Mouse (Mus musculus) neutrophil, adult 5-6 weeks (primary cell): ENCODE results near the gene Gpkow. TPM values are rescaled to one million over a fixed set of nuclear protein-coding genes. Genes with fewer than 3 reads are reported as not detected.

Experiments
- ATAC-seq: fragments of 151-379, 151-347 bp; 2 replicates; pipeline ENCODE4 v1.8.0; 2017; ENCODE audit warnings: mild to moderate bottlenecking, moderate TSS enrichment; ENCODE audit not compliant: insufficient number of reproducible peaks, poor library complexity, low FRiP score, severe bottlenecking; ENCODE audit errors: extremely low read depth
- total RNA-seq: library from RNA; stranded (forward); fragments of 200-1000 nt; gene quantifications from 2 replicates; pipeline ENCODE4 v1.2.3, GENCODE M21; 2017

Gpkow gene
- total RNA-seq, 1 experiment from 2014 or later: 69.5 TPM

GRCm38 (mm10) chrX:7739336-7740081, 42.6 kb downstream of the Gpkow start:
- ATAC-seq: no peak

- ATAC-seq: no peak
Observed at GRCm38 (mm10) chrX:7740082-7740819, 43.3 kb downstream of the Gpkow start.

- ATAC-seq: no peak
Observed at GRCm38 (mm10) chrX:7741103-7741502, 44.2 kb downstream of the Gpkow start.

GRCm38 (mm10) chrX:7743470-7743869, 46.5 kb downstream of the Gpkow start:
- ATAC-seq: no peak

GRCm38 (mm10) chrX:7744940-7745339, 48.0 kb downstream of the Gpkow start:
- no peak for ATAC-seq

GRCm38 (mm10) chrX:7745429-7745828, 48.5 kb downstream of the Gpkow start:
- ATAC-seq: no peak

- ATAC-seq: no peak
Observed at GRCm38 (mm10) chrX:7750432-7751116, 53.6 kb downstream of the Gpkow start, which contains the start of gene Ccdc120. Gene Ccdc120, minus strand, starts transcription at chrX:7750905.

- peak; percentile 67; the same call in 1 of the 2 replicates for ATAC-seq
Observed at GRCm38 (mm10) chrX:7753627-7754026, 56.7 kb downstream of the Gpkow start.

Other genes with a start within 250 kb of the Gpkow start
- 0.61 and 1.5 TPM in 2 replicates for gene Foxp3, start 123.5 kb upstream of the Gpkow start, total RNA-seq
- gene Ppp1r3f, start 122.8 kb upstream of the Gpkow start, total RNA-seq: 2.1 and 2.6 TPM in 2 replicates
- gene Ccdc22, start 91.6 kb upstream of the Gpkow start, total RNA-seq: 11.5 and 17.5 TPM in 2 replicates
- gene Cacna1f, start 90.0 kb upstream of the Gpkow start, total RNA-seq: not detected in 2 replicates
- 0.93 and 1.8 TPM in 2 replicates for gene Syp, start 58.7 kb upstream of the Gpkow start, total RNA-seq
- gene Prickle3, start 39.9 kb upstream of the Gpkow start, total RNA-seq: 37.0 and 40.0 TPM in 2 replicates
- 137 and 138 TPM in 2 replicates for gene Plp2, start 25.7 kb upstream of the Gpkow start, total RNA-seq
- gene Magix, start 15.9 kb upstream of the Gpkow start, total RNA-seq: 1.4 TPM in 1 of 2 replicates, not detected in the other
- 80.8 and 86.0 TPM in 2 replicates for gene Wdr45, start 17.2 kb downstream of the Gpkow start, total RNA-seq
- 3.0 TPM in 1 of 2 replicates, not detected in the other for gene Gm45208, start 25.1 kb downstream of the Gpkow start, total RNA-seq
- 4.4 and 7.1 TPM in 2 replicates for gene Praf2, start 31.3 kb downstream of the Gpkow start, total RNA-seq
- gene Ccdc120, start 53.8 kb downstream of the Gpkow start, total RNA-seq: 2.7 TPM in 1 of 2 replicates, not detected in the other
- 30.7 and 40.0 TPM in 2 replicates for gene Tfe3, start 65.4 kb downstream of the Gpkow start, total RNA-seq
- gene Gripap1, start 92.6 kb downstream of the Gpkow start, total RNA-seq: 261 and 293 TPM in 2 replicates
- 2.2 and 2.6 TPM in 2 replicates for gene Kcnd1, start 125.2 kb downstream of the Gpkow start, total RNA-seq
- gene Otud5, start 144.2 kb downstream of the Gpkow start, total RNA-seq: 200 and 206 TPM in 2 replicates
- gene Pim2, start 181.1 kb downstream of the Gpkow start, total RNA-seq: 9.3 and 9.5 TPM in 2 replicates
- 23.4 and 25.0 TPM in 2 replicates for gene Slc35a2, start 186.9 kb downstream of the Gpkow start, total RNA-seq
- gene Pqbp1, start 202.1 kb downstream of the Gpkow start, total RNA-seq: 190 and 213 TPM in 2 replicates
- gene Timm17b, start 202.2 kb downstream of the Gpkow start, total RNA-seq: 33.0 and 43.4 TPM in 2 replicates
- not detected in 2 replicates for gene Gm10491, start 210.7 kb downstream of the Gpkow start, total RNA-seq
- gene Gm10490, start 212.4 kb downstream of the Gpkow start, total RNA-seq: 1.9 TPM in 1 of 2 replicates, not detected in the other
- not detected in 2 replicates for gene Pcsk1n, start 222.7 kb downstream of the Gpkow start, total RNA-seq
- not detected in 2 replicates for gene Eras, start 231.5 kb downstream of the Gpkow start, total RNA-seq